8 mouse cellular contexts compared by ENCODE assay signal in the genomic region with DNA sequence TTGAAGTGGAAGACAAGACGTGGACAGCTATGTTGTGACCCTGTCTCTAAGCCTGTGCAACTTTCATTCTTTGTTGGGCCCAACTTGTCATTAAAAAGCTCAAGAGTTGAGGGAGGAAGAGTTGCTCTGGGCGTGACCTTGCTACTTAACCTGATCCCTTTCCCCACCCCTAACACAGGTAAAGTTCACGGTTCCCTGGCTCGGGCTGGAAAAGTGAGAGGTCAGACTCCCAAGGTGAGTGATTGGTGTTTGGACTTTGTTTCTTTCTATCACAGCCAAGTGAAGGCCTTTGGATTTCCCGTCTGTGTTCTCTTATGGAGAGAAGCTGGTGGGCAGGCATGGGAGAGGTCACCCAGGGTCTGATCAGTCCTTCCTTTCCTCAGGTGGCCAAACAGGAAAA. TPM values are rescaled to one million over a fixed set of nuclear protein-coding genes. Genes with fewer than 3 reads are reported as not detected.
DNase-seq lines count a peak whose midpoint lies in the region; ATAC-seq and TF ChIP-seq lines count a peak whose summit lies in the region.

No protein-coding gene starts in this region.

- no peak for TF ChIP-seq EP300 in liver, postnatal 0 days (IDR thresholded peaks at IDR 0.05; ENCODE audit: low read depth)

- no peaks in the 10 kb centered on the region for H3K9me3 ChIP-seq in heart, embryonic 10.5 days
- no peaks in the 10 kb centered on the region for H3K9me3 ChIP-seq in G1E (replicated peaks)
- no peaks in the 10 kb centered on the region for H3K9me3 ChIP-seq in hindbrain, embryonic 10.5 days
- no peaks in the 10 kb centered on the region for H3K9me3 ChIP-seq in liver, postnatal 0 days (ENCODE audit: low read length)

- TF ChIP-seq CTCF in G1E (IDR thresholded peaks at IDR 0.05; ENCODE audit: low read depth, low read length): no peak
- no peak for TF ChIP-seq CTCF in liver, postnatal 0 days (IDR thresholded peaks at IDR 0.05; ENCODE audit: low read depth)

- H3K4me2 ChIP-seq in liver, postnatal 0 days (ENCODE audit: low read depth, low read length): peak overlapping the region; percentile 66

- H3K4me1 ChIP-seq in heart, embryonic 10.5 days: peaks cover 42% of the 10 kb centered on the region
- peaks cover 70% of the 10 kb centered on the region for H3K4me1 ChIP-seq in G1E (ENCODE audit: insufficient read depth, low read depth, low read length)
- peaks cover 46% of the 10 kb centered on the region for H3K4me1 ChIP-seq in hindbrain, embryonic 10.5 days (replicated peaks)
- H3K4me1 ChIP-seq in liver, postnatal 0 days (ENCODE audit: insufficient read depth): peaks cover 42% of the 10 kb centered on the region

- ATAC-seq in G1E (ENCODE audit: extremely low read depth, insufficient number of reproducible peaks, low FRiP score, poor library complexity, severe bottlenecking): no peak
- no peak for ATAC-seq in liver, postnatal 0 days

- no peak overlapping the region for H3K27ac ChIP-seq in heart, embryonic 10.5 days
- peak overlapping the region; percentile 93; the same call in 1 of the 2 replicates for H3K27ac ChIP-seq in hindbrain, embryonic 10.5 days
- H3K27ac ChIP-seq in liver, postnatal 0 days (ENCODE audit: low read depth): peak overlapping the region; percentile 75

- WGBS in heart, embryonic 10.5 days: 83% methylated on average over 5 of the region's 5 CpGs
- 87% methylated on average over 5 of the region's 5 CpGs for WGBS in hindbrain, embryonic 10.5 days
- 59% methylated on average over 5 of the region's 5 CpGs for WGBS in liver, postnatal 0 days (ENCODE audit: insufficient replicate concordance)

- H3K4me3 ChIP-seq in heart, embryonic 10.5 days: peak overlapping the region; percentile 91
- peak overlapping the region; percentile 97 for H3K4me3 ChIP-seq in G1E (ENCODE audit: low read depth, low read length)
- peak overlapping the region; percentile 72 for H3K4me3 ChIP-seq in hindbrain, embryonic 10.5 days
- peak overlapping the region; percentile 78 for H3K4me3 ChIP-seq in liver, postnatal 0 days (ENCODE audit: low read depth, low read length)

- peak overlapping the region; percentile 94 for H3K9ac ChIP-seq in liver, postnatal 0 days (replicated peaks)

- no peaks in the 10 kb centered on the region for H3K27me3 ChIP-seq in heart, embryonic 10.5 days (ENCODE audit: insufficient read depth, poor library complexity, severe bottlenecking)
- H3K27me3 ChIP-seq in G1E (ENCODE audit: insufficient read depth, low read length): no peaks in the 10 kb centered on the region
- H3K27me3 ChIP-seq in hindbrain, embryonic 10.5 days (ENCODE audit: insufficient read depth, poor library complexity, severe bottlenecking): no peaks in the 10 kb centered on the region
- no peaks in the 10 kb centered on the region for H3K27me3 ChIP-seq in liver, postnatal 0 days (ENCODE audit: insufficient read depth, low read length)

- H3K36me3 ChIP-seq in heart, embryonic 10.5 days: peaks cover 38% of the 10 kb centered on the region
- peaks cover 75% of the 10 kb centered on the region for H3K36me3 ChIP-seq in G1E (replicated peaks)
- peaks cover 55% of the 10 kb centered on the region for H3K36me3 ChIP-seq in hindbrain, embryonic 10.5 days
- H3K36me3 ChIP-seq in liver, postnatal 0 days (replicated peaks; ENCODE audit: insufficient read depth, low read length): peaks cover 32% of the 10 kb centered on the region

- DNase-seq in heart, embryonic 10.5 days (ENCODE audit: low spot score): no peak
- no peak for DNase-seq in heart, adult 8-10 months (ENCODE audit: low spot score)
- no peak for DNase-seq in G1E (ENCODE audit: low spot score)
- DNase-seq in hindbrain, embryonic 10.5 days (ENCODE audit: low spot score): no peak
- DNase-seq in liver, postnatal 0 days: no peak
- DNase-seq in thymus, adult 18-20 months: no peak
- no peak for DNase-seq in urinary bladder, adult 18-20 months (ENCODE audit: low spot score in 2 of 2)
- DNase-seq in spleen, postnatal 14 days (ENCODE audit: low spot score in 2 of 2): no peak

RNA-seq across cellular contexts. Expression of gene Fau, which starts 1.3 kb away (rescaled TPM):
- polyA plus RNA-seq in heart, embryonic 10.5 days (2016; fragmentation: Nextera tagmentation; extraction: Ambion mirVana): 570 and 662 TPM in 2 replicates
- 100 to 1,000 TPM; 526 to 624 (median 583) TPM for total RNA-seq in heart, adult 8-10 months (2022)
- 3,086 and 3,502 TPM in 2 replicates for total RNA-seq in G1E (2014; fragmentation: Nextera tagmentation)
- 2,639 and 2,986 TPM in 2 replicates for total RNA-seq in G1E (2017)
- 5,636 and 5,712 TPM in 2 replicates for polyA plus RNA-seq in G1E (2012)
- polyA plus RNA-seq in hindbrain, embryonic 10.5 days (2016; fragmentation: Nextera tagmentation; extraction: Ambion mirVana): 764 and 815 TPM in 2 replicates
- 781 and 784 TPM in 2 replicates for polyA plus RNA-seq in liver, postnatal 0 days (2015; fragmentation: Nextera tagmentation; extraction: Ambion mirVana)

RNA-seq across cellular contexts. Expression of gene Mrpl49, which starts 1.4 kb away (rescaled TPM):
- polyA plus RNA-seq in heart, embryonic 10.5 days (2016; fragmentation: Nextera tagmentation; extraction: Ambion mirVana): 71.4 and 85.0 TPM in 2 replicates
- total RNA-seq in heart, adult 8-10 months (2022): 10 to 100 TPM; 33.7 to 44.8 (median 40.9) TPM
- total RNA-seq in G1E (2014; fragmentation: Nextera tagmentation): 46.6 and 51.6 TPM in 2 replicates
- 46.9 and 52.4 TPM in 2 replicates for total RNA-seq in G1E (2017)
- 41.8 and 46.8 TPM in 2 replicates for polyA plus RNA-seq in G1E (2012)
- polyA plus RNA-seq in hindbrain, embryonic 10.5 days (2016; fragmentation: Nextera tagmentation; extraction: Ambion mirVana): 77.8 and 81.7 TPM in 2 replicates
- 28.2 and 29.6 TPM in 2 replicates for polyA plus RNA-seq in liver, postnatal 0 days (2015; fragmentation: Nextera tagmentation; extraction: Ambion mirVana)

RNA-seq across cellular contexts. Expression of gene Znhit2, which starts 2.0 kb away (rescaled TPM):
- polyA plus RNA-seq in heart, embryonic 10.5 days (2016; fragmentation: Nextera tagmentation; extraction: Ambion mirVana): 26.9 and 33.4 TPM in 2 replicates
- 10 to 100 TPM; 11.8 to 14.1 (median 13.0) TPM for total RNA-seq in heart, adult 8-10 months (2022)
- total RNA-seq in G1E (2014; fragmentation: Nextera tagmentation) (8.3 and 16.3 TPM in 2 replicates), G1E (2017) (11.0 and 23.3 TPM in 2 replicates)
- 58.7 and 60.6 TPM in 2 replicates for polyA plus RNA-seq in G1E (2012)
- polyA plus RNA-seq in hindbrain, embryonic 10.5 days (2016; fragmentation: Nextera tagmentation; extraction: Ambion mirVana): 38.3 and 41.9 TPM in 2 replicates
- polyA plus RNA-seq in liver, postnatal 0 days (2015; fragmentation: Nextera tagmentation; extraction: Ambion mirVana): 30.2 and 35.8 TPM in 2 replicates

RNA-seq across cellular contexts. Expression of gene Tm7sf2, which starts 9.2 kb away (rescaled TPM):
- 13.7 and 18.8 TPM in 2 replicates for polyA plus RNA-seq in heart, embryonic 10.5 days (2016; fragmentation: Nextera tagmentation; extraction: Ambion mirVana)
- total RNA-seq in heart, adult 8-10 months (2022): 1 to 10 TPM; 3.1 to 3.9 (median 3.2) TPM
- total RNA-seq in G1E (2014; fragmentation: Nextera tagmentation): 22.9 and 24.0 TPM in 2 replicates
- 17.2 and 21.4 TPM in 2 replicates for total RNA-seq in G1E (2017)
- 15.0 and 20.0 TPM in 2 replicates for polyA plus RNA-seq in G1E (2012)
- 37.2 and 41.3 TPM in 2 replicates for polyA plus RNA-seq in hindbrain, embryonic 10.5 days (2016; fragmentation: Nextera tagmentation; extraction: Ambion mirVana)
- 42.6 and 44.1 TPM in 2 replicates for polyA plus RNA-seq in liver, postnatal 0 days (2015; fragmentation: Nextera tagmentation; extraction: Ambion mirVana)

RNA-seq across cellular contexts. Expression of gene Syvn1, which starts 12.6 kb away (rescaled TPM):
- 25.4 and 31.0 TPM in 2 replicates for polyA plus RNA-seq in heart, embryonic 10.5 days (2016; fragmentation: Nextera tagmentation; extraction: Ambion mirVana)
- total RNA-seq in heart, adult 8-10 months (2022): 10 to 100 TPM; 18.9 to 21.7 (median 21.4) TPM
- 27.0 and 39.7 TPM in 2 replicates for total RNA-seq in G1E (2014; fragmentation: Nextera tagmentation)
- 4.8 and 5.9 TPM in 2 replicates for total RNA-seq in G1E (2017)
- 78.2 and 84.1 TPM in 2 replicates for polyA plus RNA-seq in G1E (2012)
- polyA plus RNA-seq in hindbrain, embryonic 10.5 days (2016; fragmentation: Nextera tagmentation; extraction: Ambion mirVana): 37.0 and 39.2 TPM in 2 replicates
- 12.4 and 15.4 TPM in 2 replicates for polyA plus RNA-seq in liver, postnatal 0 days (2015; fragmentation: Nextera tagmentation; extraction: Ambion mirVana)
